Mouse (Mus musculus) thymus, postnatal 36 days (tissue): Measurements from ENCODE around the gene Mup16.
"Not testable (repeated sequence)": the region's sequence is repeated elsewhere in the genome, so short reads cannot be mapped to it uniquely, and the experiment has no call there.

Source experiments
- DNase-seq, 2 experiments: peaks; one replicate each; pipeline ENCODE4 v3.0.0; 2022; ENCODE audit warnings: mixed read lengths in 2 of 2

The Mup16 gene

GRCm38 (mm10) chr4:61519431-61519830 lies at the start of gene Mup16:
Gene Mup16, minus strand, starts transcription at chr4:61519531.
- not testable (repeated sequence) for DNase-seq

GRCm38 (mm10) chr4:61555887-61556286 lies 36.6 kb upstream of the Mup16 start:
- not testable (repeated sequence) for DNase-seq
